Mouse (Mus musculus): ENCODE data around the gene Map1b. TPM values are rescaled to one million over a fixed set of nuclear protein-coding genes. Genes with fewer than 3 reads are reported as not detected.

Gene Map1b
- polyA plus RNA-seq, 1 experiment, result 81.3 TPM

DNA sequence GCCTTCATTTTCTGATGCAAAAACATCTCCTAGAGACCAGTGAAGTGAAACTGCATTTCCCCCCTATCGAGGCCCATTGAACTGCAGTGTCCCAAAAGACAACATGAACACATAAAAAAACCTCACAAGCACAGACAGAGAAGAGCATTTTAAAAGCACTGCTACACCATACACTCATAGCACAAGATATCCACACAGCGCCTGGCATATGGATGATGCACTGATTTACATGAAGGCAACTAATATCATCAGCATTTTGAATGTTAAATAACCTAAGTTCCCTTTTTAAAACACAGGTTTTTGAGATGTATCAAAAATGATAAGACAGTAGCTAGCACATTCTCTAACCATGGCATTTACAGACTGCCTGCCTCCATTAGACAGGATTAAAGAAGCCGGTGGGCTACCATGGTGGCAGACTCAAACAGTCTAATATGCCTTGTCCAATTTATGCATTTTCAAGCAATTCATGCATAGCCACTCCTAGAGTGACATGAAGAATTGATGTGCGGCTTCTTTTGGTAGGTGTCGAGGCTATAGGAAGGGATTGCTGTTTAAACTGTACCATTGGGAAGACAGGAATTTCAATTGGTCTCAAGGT, 22.9 kb downstream of the Map1b start:
- no peak overlapping the region for H3K27ac ChIP-seq (ENCODE audit: insufficient read depth, low read length)
- TF ChIP-seq POLR2A (IDR thresholded peaks at IDR 0.05; ENCODE audit: low read depth, low read length), result no peak
- TF ChIP-seq CTCF (IDR thresholded peaks at IDR 0.05; ENCODE audit: borderline replicate concordance, insufficient read depth, low read length), result no peak
- H3K4me3 ChIP-seq (ENCODE audit: insufficient read depth, low read length), result no peak overlapping the region
- H3K4me1 ChIP-seq (ENCODE audit: control insufficient read depth, insufficient read depth, low read length), result peaks cover 6% of the 10 kb centered on the region

DNA sequence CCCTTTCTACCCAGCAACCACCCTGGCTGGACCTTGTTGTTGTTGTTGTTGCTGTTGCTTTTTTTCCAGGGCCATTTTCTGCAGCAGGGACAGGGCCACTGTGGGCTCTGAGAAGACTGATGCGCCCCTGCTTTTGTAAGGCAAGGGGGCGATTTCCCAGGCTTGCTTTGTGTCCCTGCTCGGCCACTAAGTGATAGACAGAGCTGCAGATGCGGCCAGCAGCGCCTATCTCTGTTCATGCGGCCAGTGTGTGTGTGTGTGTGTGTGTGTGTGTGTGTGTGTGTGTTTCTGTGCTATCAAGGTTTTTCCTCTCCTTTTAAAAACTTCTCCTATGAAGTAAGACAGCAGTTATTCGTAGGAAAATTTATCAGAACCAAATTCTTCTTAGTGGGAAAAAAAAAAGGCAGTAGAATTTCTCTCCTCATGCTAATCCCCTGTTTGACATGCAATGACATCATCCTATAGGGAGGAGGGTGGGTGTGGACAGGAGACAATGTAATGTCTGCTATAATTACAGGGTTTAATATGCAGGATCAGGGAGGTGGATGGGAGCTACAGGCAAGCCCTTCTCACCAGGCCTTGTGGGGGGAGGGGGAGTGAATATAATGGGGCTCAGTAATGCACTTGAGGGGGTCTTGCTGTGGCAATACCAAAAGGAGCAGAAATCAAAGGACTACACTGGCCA, 23.6 kb downstream of the Map1b start:
- H3K27ac ChIP-seq (ENCODE audit: insufficient read depth, low read length), result no peak overlapping the region

DNA sequence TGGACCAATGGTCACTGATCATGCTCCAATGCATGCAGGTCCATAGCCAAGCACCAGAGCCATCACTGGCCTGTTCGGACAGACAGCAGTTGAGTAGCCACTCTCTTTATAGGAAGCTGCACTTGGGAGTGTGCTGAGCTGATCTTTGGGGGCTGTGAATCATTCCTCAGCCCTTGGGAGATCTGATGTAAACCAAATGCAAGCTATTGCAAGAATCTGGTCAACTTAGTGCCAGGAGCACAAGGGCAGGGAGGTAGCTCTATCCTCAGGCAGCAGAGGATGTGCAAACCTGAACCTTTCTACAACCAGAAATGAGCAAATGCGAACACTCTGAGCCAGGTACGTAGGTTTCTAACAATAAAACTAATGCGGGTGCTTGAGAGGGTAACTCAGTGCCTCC, 26.3 kb downstream of the Map1b start:
- no peak for TF ChIP-seq CTCF (IDR thresholded peaks at IDR 0.05; ENCODE audit: borderline replicate concordance, insufficient read depth, low read length)
- no peak for TF ChIP-seq POLR2A (IDR thresholded peaks at IDR 0.05; ENCODE audit: low read depth, low read length)
- peak overlapping the region; percentile 6; the same call in 1 of the 2 replicates for H3K27ac ChIP-seq (ENCODE audit: insufficient read depth, low read length)
- H3K4me1 ChIP-seq (ENCODE audit: control insufficient read depth, insufficient read depth, low read length), result peaks cover 6% of the 10 kb centered on the region

More for the DNA sequence above, 23.6 kb downstream of the Map1b start:
- H3K4me3 ChIP-seq (ENCODE audit: insufficient read depth, low read length), result no peak overlapping the region
- H3K4me1 ChIP-seq (ENCODE audit: control insufficient read depth, insufficient read depth, low read length), result peaks cover 6% of the 10 kb centered on the region
- TF ChIP-seq POLR2A (IDR thresholded peaks at IDR 0.05; ENCODE audit: low read depth, low read length), result no peak
- TF ChIP-seq CTCF (IDR thresholded peaks at IDR 0.05; ENCODE audit: borderline replicate concordance, insufficient read depth, low read length), result no peak

DNA sequence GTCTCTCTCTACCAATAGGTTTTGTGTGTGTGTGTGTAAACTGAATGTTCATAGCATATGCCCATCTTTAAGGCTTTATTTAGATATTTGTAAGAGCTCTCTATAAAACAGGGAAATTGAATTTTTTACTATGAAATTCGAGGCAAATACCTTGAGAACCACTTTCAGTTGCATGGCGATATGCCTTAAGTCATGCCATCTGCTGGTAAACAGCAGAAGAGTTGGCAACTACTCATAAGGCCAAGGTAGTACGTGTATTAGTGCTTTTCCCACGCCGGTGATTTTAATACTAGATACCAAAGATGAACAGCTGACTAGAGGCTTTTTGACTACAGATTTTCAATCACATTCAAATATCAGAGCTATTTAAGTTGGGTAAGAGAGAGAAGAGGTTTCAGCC, 27.2 kb downstream of the Map1b start:
- Histone ChIP-seq H3K27ac (ENCODE audit: insufficient read depth, low read length) (no peak overlapping the region), H3K4me3 (ENCODE audit: insufficient read depth, low read length) (no peak overlapping the region)
- TF ChIP-seq CTCF (IDR thresholded peaks at IDR 0.05; ENCODE audit: borderline replicate concordance, insufficient read depth, low read length), result no peak
- TF ChIP-seq POLR2A (IDR thresholded peaks at IDR 0.05; ENCODE audit: low read depth, low read length), result no peak

More for the DNA sequence above, 26.3 kb downstream of the Map1b start:
- no peak overlapping the region for H3K4me3 ChIP-seq (ENCODE audit: insufficient read depth, low read length)

DNA sequence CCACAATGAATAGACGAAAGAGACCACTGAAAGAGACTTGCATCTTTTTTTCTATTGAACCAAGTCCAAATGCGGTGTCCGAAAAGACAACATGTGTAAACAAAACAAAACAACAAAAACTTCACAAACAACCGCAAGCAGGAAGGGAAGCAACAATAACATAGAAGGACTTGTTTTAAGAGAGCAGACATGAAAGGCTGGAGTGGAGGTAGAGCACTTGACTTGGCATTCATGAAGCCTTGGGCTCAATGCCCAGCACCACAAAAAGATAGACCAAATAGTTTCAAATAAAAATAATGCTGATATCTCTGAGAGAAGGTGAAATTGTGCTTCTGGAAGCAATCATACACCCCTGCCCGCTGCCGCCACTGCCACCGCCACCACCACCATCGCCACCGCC, 30.5 kb downstream of the Map1b start:
- H3K4me1 ChIP-seq (ENCODE audit: control insufficient read depth, insufficient read depth, low read length), result peaks cover 10% of the 10 kb centered on the region
- TF ChIP-seq CTCF (IDR thresholded peaks at IDR 0.05; ENCODE audit: borderline replicate concordance, insufficient read depth, low read length) (no peak), POLR2A (IDR thresholded peaks at IDR 0.05; ENCODE audit: low read depth, low read length) (no peak)
- H3K4me3 ChIP-seq (ENCODE audit: insufficient read depth, low read length), result no peak overlapping the region
- H3K27ac ChIP-seq (ENCODE audit: insufficient read depth, low read length), result no peak overlapping the region

More for the DNA sequence above, 27.2 kb downstream of the Map1b start:
- peaks cover 6% of the 10 kb centered on the region for H3K4me1 ChIP-seq (ENCODE audit: control insufficient read depth, insufficient read depth, low read length)

DNA sequence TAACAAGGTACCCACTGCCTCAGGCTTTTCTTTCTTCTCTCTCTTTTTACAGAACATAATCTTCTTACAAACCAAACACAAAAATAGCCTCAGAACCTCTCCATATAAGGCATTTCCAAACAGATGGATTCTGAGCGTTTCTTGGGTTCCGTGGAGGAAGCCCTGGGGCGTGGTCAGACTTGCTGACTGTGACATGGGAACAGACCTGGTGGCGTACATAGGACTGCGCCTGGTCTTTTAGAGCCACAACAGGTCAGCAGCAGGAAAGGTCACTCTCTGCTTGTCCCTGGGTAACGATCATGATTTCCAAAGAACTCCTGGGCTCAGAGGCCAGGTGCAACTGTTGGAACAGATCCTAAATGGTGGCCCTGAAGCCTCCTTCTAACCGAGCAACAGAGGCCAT, 31.0 kb downstream of the Map1b start:
- TF ChIP-seq CTCF (IDR thresholded peaks at IDR 0.05; ENCODE audit: borderline replicate concordance, insufficient read depth, low read length), result no peak
- no peak for TF ChIP-seq POLR2A (IDR thresholded peaks at IDR 0.05; ENCODE audit: low read depth, low read length)
- Histone ChIP-seq H3K4me3 (ENCODE audit: insufficient read depth, low read length) (no peak overlapping the region), H3K27ac (ENCODE audit: insufficient read depth, low read length) (no peak overlapping the region)

DNA sequence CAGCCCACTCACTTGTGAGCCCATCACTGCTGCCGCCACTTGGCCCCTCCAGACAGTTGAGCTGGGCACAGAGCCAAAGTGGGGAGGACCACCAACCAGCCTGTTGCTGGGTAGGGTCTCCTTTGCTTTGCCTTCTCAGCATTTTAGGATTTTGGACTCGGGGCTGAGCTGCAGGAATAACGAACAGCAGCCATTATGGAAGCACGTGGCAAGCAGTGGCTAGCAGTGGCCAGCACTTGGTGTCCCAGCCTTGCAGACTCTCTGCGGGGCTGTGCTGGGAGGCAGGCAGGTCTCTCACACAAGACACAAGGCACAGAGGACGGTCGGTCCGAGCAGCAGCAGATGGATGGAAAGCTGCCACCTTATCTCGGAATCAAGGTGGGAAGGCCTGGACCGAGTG, 31.4 kb downstream of the Map1b start:
- peaks cover 6% of the 10 kb centered on the region for H3K4me1 ChIP-seq (ENCODE audit: control insufficient read depth, insufficient read depth, low read length)
- H3K27ac ChIP-seq (ENCODE audit: insufficient read depth, low read length), result no peak overlapping the region
- no peak overlapping the region for H3K4me3 ChIP-seq (ENCODE audit: insufficient read depth, low read length)
- no peak for TF ChIP-seq CTCF (IDR thresholded peaks at IDR 0.05; ENCODE audit: borderline replicate concordance, insufficient read depth, low read length)
- no peak for TF ChIP-seq POLR2A (IDR thresholded peaks at IDR 0.05; ENCODE audit: low read depth, low read length)

More for the DNA sequence above, 31.0 kb downstream of the Map1b start:
- H3K4me1 ChIP-seq (ENCODE audit: control insufficient read depth, insufficient read depth, low read length), result peaks cover 10% of the 10 kb centered on the region

DNA sequence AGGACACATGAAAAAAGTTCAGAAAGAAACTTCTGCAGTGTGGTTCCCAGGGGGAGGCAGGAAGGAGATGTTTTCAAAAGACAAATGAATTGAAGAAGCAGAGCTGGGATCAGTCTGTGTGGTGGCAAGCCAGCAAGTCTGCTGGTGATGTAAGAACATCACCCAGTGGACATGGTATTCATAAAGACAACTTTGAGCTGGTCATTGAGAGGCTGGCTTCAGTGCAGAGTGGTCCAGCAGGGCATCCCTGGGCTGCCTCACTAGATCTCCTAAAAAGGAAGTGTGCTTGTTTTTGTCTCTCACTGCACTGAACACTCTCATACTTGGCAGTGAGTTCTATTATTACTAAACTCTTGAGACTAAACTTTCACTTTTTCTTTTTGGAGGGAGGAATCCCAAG, 32.9 kb downstream of the Map1b start:
- no peak overlapping the region for H3K4me3 ChIP-seq (ENCODE audit: insufficient read depth, low read length)
- TF ChIP-seq POLR2A (IDR thresholded peaks at IDR 0.05; ENCODE audit: low read depth, low read length) (no peak), CTCF (IDR thresholded peaks at IDR 0.05; ENCODE audit: borderline replicate concordance, insufficient read depth, low read length) (no peak)
- 0 out of 2 replicates have a peak, but pooled peaks cover 3% of the 10 kb centered on the region for H3K4me1 ChIP-seq (ENCODE audit: control insufficient read depth, insufficient read depth, low read length)
- no peak overlapping the region for H3K27ac ChIP-seq (ENCODE audit: insufficient read depth, low read length)

DNA sequence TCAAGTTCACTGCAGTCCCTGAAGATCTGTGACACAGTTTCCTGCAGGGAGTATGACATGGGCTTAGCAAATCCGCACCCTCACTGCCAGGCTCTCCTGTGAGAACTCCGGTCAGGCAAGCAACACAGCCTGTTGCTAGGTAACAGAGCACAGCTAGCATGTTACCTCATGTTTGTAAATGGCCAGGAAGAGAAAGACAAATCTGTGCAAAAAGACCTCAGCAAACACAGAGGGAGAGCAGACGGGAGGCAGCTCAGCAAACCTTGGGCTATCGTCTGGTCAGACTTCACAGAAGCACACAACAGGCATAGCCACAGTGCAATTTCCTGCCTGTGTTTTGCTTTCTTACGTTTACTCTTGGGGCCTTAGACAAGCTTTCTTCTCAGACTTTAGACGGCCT, 40.9 kb downstream of the Map1b start:
- TF ChIP-seq CTCF (IDR thresholded peaks at IDR 0.05; ENCODE audit: borderline replicate concordance, insufficient read depth, low read length) (no peak), POLR2A (IDR thresholded peaks at IDR 0.05; ENCODE audit: low read depth, low read length) (no peak)
- peaks cover 3% of the 10 kb centered on the region for H3K4me1 ChIP-seq (ENCODE audit: control insufficient read depth, insufficient read depth, low read length)
- H3K4me3 ChIP-seq (ENCODE audit: insufficient read depth, low read length), result no peak overlapping the region
- no peak overlapping the region for H3K27ac ChIP-seq (ENCODE audit: insufficient read depth, low read length)

DNA sequence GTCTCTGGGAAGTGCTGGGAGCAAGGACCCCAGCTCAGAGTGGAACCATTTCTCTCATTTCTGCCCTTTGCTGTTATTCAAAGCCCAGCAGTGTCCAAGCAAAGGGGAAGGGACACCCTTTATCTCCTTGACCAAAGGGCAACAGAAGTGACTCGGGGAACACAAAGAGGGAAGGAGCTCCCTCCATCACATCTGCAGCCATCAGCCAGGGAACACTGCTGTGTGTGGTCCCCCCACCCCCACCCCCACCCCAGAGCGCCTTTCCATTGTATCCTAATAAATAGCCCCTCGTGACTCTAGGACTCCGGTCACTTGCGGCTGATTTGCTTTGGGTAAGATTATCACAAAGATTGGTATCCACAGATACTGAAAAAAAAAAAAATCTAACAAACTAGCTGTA, 41.3 kb downstream of the Map1b start:
- H3K4me3 ChIP-seq (ENCODE audit: insufficient read depth, low read length), result no peak overlapping the region
- TF ChIP-seq POLR2A (IDR thresholded peaks at IDR 0.05; ENCODE audit: low read depth, low read length) (no peak), CTCF (IDR thresholded peaks at IDR 0.05; ENCODE audit: borderline replicate concordance, insufficient read depth, low read length) (no peak)
- H3K27ac ChIP-seq (ENCODE audit: insufficient read depth, low read length), result no peak overlapping the region
- peaks cover 3% of the 10 kb centered on the region for H3K4me1 ChIP-seq (ENCODE audit: control insufficient read depth, insufficient read depth, low read length)

Measured in embryonic fibroblast, embryonic 13.5 days (primary cell).